Mouse (Mus musculus) kidney, embryonic 16.5 days (tissue): ENCODE measurements around the gene Nyap1. TPM values are rescaled to one million over a fixed set of nuclear protein-coding genes. Genes with fewer than 3 reads are reported as not detected.

Experiments
- ATAC-seq: fragments of 200-750 bp; cut with Nextera tagmentation; 2 replicates; pipeline ENCODE4 v1.8.0; 2017; ENCODE audit warnings: moderate TSS enrichment; ENCODE audit not compliant: low FRiP score, low TSS enrichment
- H3K27ac ChIP-seq: fragments of 300-500 bp; sonication (generic); 2 replicates; pipeline ENCODE4 v1.5.1; 2014; ENCODE audit warnings: low read length
- H3K27me3 ChIP-seq: fragments of 300-500 bp; sonication (generic); 2 replicates; pipeline ENCODE4 v1.6.1; 2014; ENCODE audit warnings: low read length, control low read depth, mixed read lengths; ENCODE audit not compliant: insufficient read depth
- H3K36me3 ChIP-seq: fragments of 300-500 bp; sonication (generic); 2 replicates; pipeline ENCODE4 v1.6.1; 2014; ENCODE audit warnings: low read length, control low read depth, mixed read lengths; ENCODE audit not compliant: insufficient read depth
- H3K4me1 ChIP-seq: fragments of 300-500 bp; sonication (generic); 2 replicates; pipeline ENCODE4 v1.6.1; 2014; ENCODE audit warnings: low read length, control low read depth, mixed read lengths; ENCODE audit not compliant: insufficient read depth
- H3K4me2 ChIP-seq: fragments of 300-500 bp; sonication (generic); replicated peaks from 2 replicates; pipeline ENCODE4 v1.6.1; 2014; ENCODE audit warnings: low read depth, low read length
- H3K4me3 ChIP-seq: fragments of 300-500 bp; sonication (generic); 2 replicates; pipeline ENCODE4 v1.5.1; 2014; ENCODE audit warnings: mild to moderate bottlenecking, low read length
- H3K9ac ChIP-seq: fragments of 300-500 bp; sonication (generic); replicated peaks from 2 replicates; pipeline ENCODE4 v1.6.1; 2014; ENCODE audit warnings: low read length
- H3K9me3 ChIP-seq: fragments of 300-500 bp; sonication (generic); 2 replicates; pipeline ENCODE4 v1.6.1; 2016; ENCODE audit warnings: low read length, control low read depth
- WGBS: fragments of 180-500 bp; shearing (Covaris S2); extraction: QIAGEN DNeasy Blood & Tissue Kit; methylation state at CpG from one replicate; pipeline ENCODE4 v1.1.7; 2014; 5-methylcytosine and 5-hydroxymethylcytosine counted together
- polyA plus RNA-seq: library from polyadenylated mRNA; unstranded; fragments of >200 nt; fragmentation: Nextera tagmentation; extraction: Ambion mirVana; gene quantifications from 2 replicates; pipeline ENCODE4 v1.2.1, GENCODE M21; 2015

The Nyap1 gene
- polyA plus RNA-seq = 2.1 and 2.2 TPM in 2 replicates

DNA sequence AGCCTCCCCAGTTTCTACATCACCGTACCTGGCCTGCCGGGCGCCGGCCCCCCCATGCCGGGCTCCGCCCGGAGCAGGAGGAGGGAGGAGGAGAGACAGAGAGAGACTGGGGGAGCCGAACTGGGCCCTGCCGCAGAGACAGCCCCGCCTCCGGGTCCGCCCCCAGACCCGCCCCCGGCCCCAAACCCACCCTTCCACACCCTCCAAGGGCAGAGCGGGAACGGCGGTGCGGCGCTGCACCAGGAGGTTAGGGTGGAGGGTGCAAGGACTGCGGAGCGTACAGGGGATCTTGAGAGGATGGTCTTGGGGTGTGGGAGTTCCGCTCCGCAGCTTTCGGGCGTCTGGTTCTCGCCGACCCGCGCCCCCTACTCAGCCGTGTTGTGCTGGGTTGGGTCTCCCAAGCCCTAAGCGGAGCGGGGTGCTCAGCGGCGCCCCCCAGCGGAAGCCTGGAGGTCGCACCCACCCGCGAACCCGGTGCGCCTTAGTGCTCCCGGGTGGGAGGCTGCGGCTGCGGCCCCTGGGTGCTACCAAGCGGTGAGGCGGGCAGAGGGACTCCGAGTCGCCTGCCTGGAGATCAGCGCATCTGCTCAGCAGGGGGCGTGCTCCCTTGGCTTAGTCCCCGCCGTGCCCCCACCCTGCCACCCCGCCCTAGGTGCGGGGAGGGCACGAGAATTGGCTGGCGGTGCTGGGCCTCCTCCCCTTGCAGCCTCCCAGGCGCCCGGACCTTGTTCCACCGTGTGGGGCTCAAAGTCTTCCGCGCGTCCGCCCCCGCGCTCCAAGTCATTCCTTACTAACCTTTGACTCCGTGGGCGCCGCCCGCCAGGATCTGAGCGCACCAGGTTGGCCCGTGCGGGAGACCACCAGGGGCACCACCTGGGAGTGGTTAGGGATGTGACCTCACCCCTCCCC is at the start of gene Nyap1:
TSS of gene Nyap1 (minus strand) at position 585 of the 909 bp plus-strand sequence.
- H3K36me3 ChIP-seq = 0 out of 2 replicates have a peak, but pooled peaks cover under 1% of the 10 kb centered on the region
- H3K27me3 ChIP-seq = no peaks in the 10 kb centered on the region
- peak within 1 kb of the TSS; percentile 76 for H3K4me3 ChIP-seq
- peak; percentile 87 for ATAC-seq
- under 1% methylated on average over 58 of the region's 71 CpGs for WGBS
- H3K4me1 ChIP-seq = peaks cover 14% of the 10 kb centered on the region
- no peaks in the 10 kb centered on the region for H3K9me3 ChIP-seq
- H3K4me2 ChIP-seq = peak within 1 kb of the TSS; percentile 71
- H3K9ac ChIP-seq = peak within 1 kb of the TSS; percentile 81
- H3K27ac ChIP-seq = peak within 1 kb of the TSS; percentile 58

DNA sequence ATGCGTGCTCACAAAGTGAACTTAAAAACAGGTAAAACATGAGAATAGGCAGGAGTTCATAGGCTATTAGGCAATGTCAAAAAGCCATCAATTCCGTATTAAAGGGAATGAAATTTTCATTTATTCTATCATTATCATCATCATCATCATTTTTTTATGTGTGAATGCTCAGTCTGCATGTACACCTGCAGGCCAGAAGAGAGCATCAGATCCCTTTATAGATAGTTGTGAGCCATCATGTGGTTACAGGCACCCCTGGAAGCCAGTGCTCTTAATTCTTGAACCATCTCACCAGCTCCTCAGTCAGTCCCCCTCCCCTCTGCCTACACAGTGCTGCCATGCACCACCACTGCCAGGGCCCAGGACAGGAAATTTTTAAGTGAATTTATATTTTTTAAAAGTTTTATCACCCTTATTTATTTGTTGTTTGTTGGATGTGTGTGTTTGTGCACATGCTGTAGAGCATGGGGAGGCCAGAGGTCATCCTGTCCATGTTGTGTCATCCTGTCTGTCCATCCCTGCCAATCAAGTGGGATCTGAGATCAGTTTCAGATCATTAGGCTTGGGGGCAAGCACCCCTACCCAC is 47.6 kb upstream of the Nyap1 start:
- 93% methylated on average over 2 of the region's 2 CpGs for WGBS
- ATAC-seq = no peak
- H3K9me3 ChIP-seq = no peaks in the 10 kb centered on the region

GRCm38 (mm10) chr5:137788171-137788570 is 46.8 kb upstream of the Nyap1 start:
- H3K36me3 ChIP-seq = peaks cover 13% of the 10 kb centered on the region
- ATAC-seq = no peak
- H3K4me2 ChIP-seq = peak overlapping the region; percentile 66
- 69% methylated on average over 24 of the region's 24 CpGs for WGBS
- no peaks in the 10 kb centered on the region for H3K27me3 ChIP-seq
- no peaks in the 10 kb centered on the region for H3K9me3 ChIP-seq
- H3K4me1 ChIP-seq = peaks cover 25% of the 10 kb centered on the region
- H3K27ac ChIP-seq = no peak overlapping the region
- peak overlapping the region; percentile 33; the same call in 1 of the 2 replicates for H3K9ac ChIP-seq
- peak overlapping the region; percentile 59 for H3K4me3 ChIP-seq

More for the DNA sequence above, 47.6 kb upstream of the Nyap1 start:
- no peak overlapping the region for H3K4me3 ChIP-seq
- H3K9ac ChIP-seq = no peak overlapping the region
- no peak overlapping the region for H3K27ac ChIP-seq
- peaks cover 8% of the 10 kb centered on the region for H3K36me3 ChIP-seq
- no peak overlapping the region for H3K4me2 ChIP-seq
- no peaks in the 10 kb centered on the region for H3K27me3 ChIP-seq
- peaks cover 16% of the 10 kb centered on the region for H3K4me1 ChIP-seq

DNA sequence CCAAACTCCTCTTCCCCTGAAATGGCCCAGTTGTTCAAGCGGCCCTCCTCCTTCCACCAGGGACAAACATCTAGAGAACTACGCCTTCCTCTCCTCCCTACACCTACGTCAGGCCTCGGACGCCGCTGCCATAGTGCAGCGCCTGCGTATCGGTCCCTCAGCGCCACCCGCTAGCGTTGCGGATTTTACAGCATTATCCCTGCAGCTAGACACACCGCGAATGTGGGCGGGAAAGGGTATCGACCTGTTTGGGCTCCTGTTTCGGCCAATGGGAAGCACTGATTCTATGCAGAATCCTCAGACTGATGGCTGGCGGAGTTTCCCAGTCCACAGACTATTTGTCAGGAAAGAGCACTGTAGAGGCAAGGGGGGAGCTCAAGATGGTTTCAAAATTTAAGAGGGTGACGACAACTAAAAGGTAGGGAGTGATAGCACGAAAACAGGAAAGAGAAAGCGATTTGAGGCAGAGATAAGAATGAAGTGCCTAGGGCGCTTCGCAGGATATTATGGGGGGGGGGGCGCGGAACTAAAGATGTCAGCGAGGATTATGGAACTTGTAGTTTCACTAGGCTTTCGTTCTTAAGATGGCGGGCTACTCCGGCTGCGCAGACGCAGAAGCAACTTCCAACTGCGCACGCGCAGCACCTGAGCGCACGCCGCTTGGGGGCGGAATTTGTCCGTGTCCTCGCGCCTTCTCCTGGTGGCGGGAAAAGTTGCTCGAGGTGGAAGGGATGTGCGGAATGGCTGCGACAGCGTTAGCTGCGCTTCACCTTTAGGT is 45.9 kb upstream of the Nyap1 start, which contains the start of the genes Mepce and Zcwpw1:
TSS of gene Mepce (minus strand) at position 505 of the 778 bp plus-strand sequence.
TSS of gene Zcwpw1 (plus strand) at position 648 of the 778 bp plus-strand sequence.
- peak within 1 kb of the TSS; percentile 66 for H3K4me2 ChIP-seq
- no peaks in the 10 kb centered on the region for H3K27me3 ChIP-seq
- no peaks in the 10 kb centered on the region for H3K9me3 ChIP-seq
- peaks cover 31% of the 10 kb centered on the region for H3K4me1 ChIP-seq
- WGBS = under 1% methylated on average over 48 of the region's 48 CpGs
- H3K27ac ChIP-seq = peak within 1 kb of the TSS; percentile 99
- ATAC-seq = peak; percentile 67
- H3K36me3 ChIP-seq = peaks cover 21% of the 10 kb centered on the region
- H3K9ac ChIP-seq = peak within 1 kb of the TSS; percentile 98
- H3K4me3 ChIP-seq = peak within 1 kb of the TSS; percentile 90

DNA sequence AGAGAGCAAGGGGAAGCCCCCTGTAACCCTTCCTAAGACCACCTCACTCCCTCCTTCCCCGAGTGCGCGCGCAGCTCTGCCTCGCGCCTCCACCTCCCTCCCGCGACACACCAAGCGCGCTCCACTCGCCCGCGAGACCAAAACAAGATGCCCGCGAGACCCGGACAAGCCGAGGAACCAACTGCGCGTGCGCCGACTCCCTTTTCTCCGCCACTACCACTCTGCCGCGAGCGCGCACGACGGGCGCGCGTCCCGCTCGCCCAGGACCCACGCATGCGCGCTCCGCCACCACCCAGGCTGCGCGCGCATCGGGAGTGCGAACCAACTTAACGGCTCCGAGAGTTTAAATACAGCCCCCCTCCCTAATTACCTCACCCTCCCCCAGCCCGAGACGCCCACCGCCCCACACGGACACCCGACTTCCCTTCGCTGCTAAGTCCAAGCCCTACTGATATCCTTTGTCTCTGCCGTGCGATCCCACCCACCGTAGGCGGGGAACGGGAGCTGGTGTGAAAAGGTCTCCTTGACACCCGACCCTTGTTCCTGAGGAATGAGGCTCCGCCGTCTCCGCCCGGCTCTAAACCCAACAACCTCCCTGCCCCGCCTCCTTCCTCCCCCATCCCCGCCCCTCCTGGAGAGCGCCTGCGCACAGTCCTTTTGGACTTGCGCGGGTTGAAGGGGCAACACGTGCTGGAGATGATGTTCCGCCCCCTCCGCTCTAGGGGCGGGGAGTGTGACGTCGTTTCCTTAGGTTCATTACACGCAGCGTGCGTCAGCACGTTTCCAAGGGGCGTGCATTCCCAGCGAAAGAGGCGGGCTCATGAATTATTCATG is 44.9 kb upstream of the Nyap1 start:
- Histone ChIP-seq H3K9ac (peak overlapping the region; percentile 98), H3K27ac (peak overlapping the region; percentile 99), H3K4me3 (peak overlapping the region; percentile 90), H3K4me1 (peaks cover 31% of the 10 kb centered on the region), H3K4me2 (peak overlapping the region; percentile 66), H3K27me3 (no peaks in the 10 kb centered on the region), H3K9me3 (no peaks in the 10 kb centered on the region), H3K36me3 (peaks cover 31% of the 10 kb centered on the region)
- WGBS = under 1% methylated on average over 79 of the region's 79 CpGs
- peak; percentile 93 for ATAC-seq

- ATAC-seq = peak; percentile 8
- no peaks in the 10 kb centered on the region for H3K9me3 ChIP-seq
- no peaks in the 10 kb centered on the region for H3K27me3 ChIP-seq
- H3K36me3 ChIP-seq = peaks cover 39% of the 10 kb centered on the region
- peak overlapping the region; percentile 90 for H3K4me3 ChIP-seq
- peak overlapping the region; percentile 99 for H3K27ac ChIP-seq
- peak overlapping the region; percentile 66 for H3K4me2 ChIP-seq
- 1% methylated on average over 51 of the region's 62 CpGs for WGBS
- peaks cover 31% of the 10 kb centered on the region for H3K4me1 ChIP-seq
- H3K9ac ChIP-seq = peak overlapping the region; percentile 98
Observed at GRCm38 (mm10) chr5:137785164-137786031, 44.0 kb upstream of the Nyap1 start.

- Histone ChIP-seq H3K27me3 (no peaks in the 10 kb centered on the region), H3K4me1 (peaks cover 39% of the 10 kb centered on the region), H3K9ac (peak overlapping the region; percentile 98), H3K9me3 (no peaks in the 10 kb centered on the region), H3K36me3 (peaks cover 44% of the 10 kb centered on the region), H3K4me3 (peak overlapping the region; percentile 90), H3K4me2 (peak overlapping the region; percentile 66), H3K27ac (no peak overlapping the region)
- WGBS = 64% methylated on average over 14 of the region's 14 CpGs
- ATAC-seq = no peak
Observed at GRCm38 (mm10) chr5:137784546-137784945, 43.1 kb upstream of the Nyap1 start.

DNA sequence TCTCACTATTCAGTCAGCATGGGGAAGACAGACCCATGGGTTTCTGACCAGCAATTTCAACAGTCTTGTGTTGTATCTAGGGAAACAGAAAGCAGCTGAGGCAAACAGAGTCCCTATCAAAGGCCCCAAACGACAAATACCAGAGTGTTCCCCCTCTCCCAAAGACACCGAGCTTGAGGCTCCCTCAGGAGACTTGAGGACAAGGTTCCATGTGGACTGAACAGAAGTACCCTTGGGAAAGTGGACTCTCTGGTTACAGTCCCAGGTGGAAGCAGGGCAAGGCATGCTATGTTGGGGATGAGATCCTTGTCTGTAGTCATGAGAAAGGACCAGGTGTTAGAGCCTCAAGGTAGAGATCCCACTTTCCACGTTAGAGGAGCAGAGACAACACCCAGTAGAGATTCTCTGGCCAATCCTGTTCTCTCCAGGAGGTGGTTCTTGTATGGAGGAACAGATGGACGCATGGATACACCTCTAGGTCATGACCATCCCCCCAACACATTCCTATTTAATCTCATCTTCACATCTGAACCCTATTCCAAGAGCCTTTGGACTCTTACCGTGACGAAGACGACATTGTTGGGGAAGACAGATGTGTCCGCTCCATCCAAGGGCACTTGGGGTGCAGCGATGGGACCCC is 42.6 kb upstream of the Nyap1 start:
- no peak for ATAC-seq
- Histone ChIP-seq H3K4me1 (peaks cover 39% of the 10 kb centered on the region), H3K27ac (no peak overlapping the region), H3K4me3 (peak overlapping the region; percentile 90), H3K27me3 (no peaks in the 10 kb centered on the region), H3K36me3 (peaks cover 44% of the 10 kb centered on the region), H3K9ac (peak overlapping the region; percentile 98), H3K4me2 (peak overlapping the region; percentile 66), H3K9me3 (no peaks in the 10 kb centered on the region)
- 58% methylated on average over 9 of the region's 9 CpGs for WGBS
